Mouse (Mus musculus): ENCODE measurements around the gene Faf1.

Faf1 gene

DNA sequence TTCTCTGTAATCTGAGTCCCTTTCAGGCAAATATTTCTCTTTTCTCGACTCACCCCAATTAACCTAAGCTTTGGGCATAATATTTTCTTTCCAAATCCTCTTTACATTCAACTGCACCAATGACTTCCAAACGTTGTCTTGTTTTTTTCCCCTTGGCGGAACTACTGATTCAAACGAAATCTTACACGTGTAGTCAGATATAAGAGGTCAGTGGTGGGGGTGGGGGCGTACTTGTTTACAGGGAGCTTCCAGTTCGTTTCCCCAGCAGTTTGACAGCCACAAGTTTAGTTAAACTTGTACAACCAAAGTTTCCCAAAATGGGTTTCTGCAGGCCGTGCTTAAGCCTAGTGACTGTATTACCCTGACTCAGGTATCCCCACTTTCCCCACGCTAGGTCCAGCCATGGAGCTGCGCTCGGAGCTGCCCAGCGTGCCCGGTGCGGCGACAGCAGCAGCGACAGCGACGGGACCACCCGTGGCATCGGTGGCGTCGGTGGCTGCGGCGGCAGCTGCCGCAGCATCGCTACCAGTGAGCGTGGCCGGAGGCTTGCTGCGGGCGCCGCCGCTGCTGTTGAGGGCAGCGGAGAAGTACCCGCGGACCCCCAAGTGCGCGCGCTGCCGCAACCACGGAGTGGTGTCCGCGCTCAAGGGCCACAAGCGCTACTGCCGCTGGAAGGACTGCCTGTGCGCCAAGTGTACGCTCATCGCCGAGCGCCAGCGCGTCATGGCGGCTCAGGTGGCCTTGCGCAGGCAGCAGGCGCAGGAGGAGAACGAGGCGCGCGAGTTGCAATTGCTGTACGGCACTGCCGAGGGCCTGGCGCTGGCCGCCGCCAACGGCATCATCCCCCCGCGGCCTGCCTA is 303.3 kb downstream of the Faf1 start:
- no peak for DNase-seq (ENCODE audit: low spot score in 2 of 2)

GRCm38 (mm10) chr4:109980321-109981082 is 304.1 kb downstream of the Faf1 start:
- no peak for DNase-seq (ENCODE audit: low spot score in 2 of 2)

DNA sequence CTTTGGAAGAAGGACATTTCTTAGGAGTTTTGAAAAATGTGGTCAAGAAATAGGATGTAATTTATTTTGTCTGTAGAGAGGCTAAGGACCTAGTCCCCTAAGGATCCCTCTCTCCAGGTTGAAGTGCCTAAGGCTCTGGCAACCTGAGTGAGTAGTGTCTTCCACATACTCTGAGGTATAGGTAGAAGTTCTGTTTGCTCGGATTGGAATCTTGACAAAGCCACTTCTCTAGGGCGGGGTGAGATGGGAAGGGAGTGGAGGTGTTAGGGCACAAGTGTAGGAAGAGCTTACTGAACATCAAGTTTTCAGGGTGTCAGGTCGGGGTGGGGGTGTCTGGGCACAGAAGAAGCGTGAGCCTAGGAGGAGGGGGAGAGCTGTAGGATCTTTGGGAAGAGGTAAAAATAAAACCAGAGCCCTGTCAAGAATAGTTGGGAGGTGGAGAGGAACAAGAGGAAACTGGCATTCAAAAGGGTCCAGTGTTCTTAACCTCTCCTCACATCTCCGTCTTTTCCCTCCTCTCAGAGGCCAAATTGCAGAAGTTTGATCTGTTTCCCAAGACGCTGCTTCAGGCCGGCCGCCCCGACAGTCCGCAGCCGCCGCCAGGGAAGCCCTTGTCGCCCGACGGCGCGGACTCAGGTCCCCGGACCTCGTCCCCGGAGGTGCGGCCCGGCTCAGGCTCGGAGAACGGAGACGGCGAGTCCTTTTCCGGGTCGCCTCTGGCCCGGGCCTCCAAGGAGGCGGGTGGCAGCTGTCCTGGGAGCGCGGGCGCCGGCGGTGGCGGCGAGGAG is 304.9 kb downstream of the Faf1 start:
- no peak for DNase-seq (ENCODE audit: low spot score in 2 of 2)

DNA sequence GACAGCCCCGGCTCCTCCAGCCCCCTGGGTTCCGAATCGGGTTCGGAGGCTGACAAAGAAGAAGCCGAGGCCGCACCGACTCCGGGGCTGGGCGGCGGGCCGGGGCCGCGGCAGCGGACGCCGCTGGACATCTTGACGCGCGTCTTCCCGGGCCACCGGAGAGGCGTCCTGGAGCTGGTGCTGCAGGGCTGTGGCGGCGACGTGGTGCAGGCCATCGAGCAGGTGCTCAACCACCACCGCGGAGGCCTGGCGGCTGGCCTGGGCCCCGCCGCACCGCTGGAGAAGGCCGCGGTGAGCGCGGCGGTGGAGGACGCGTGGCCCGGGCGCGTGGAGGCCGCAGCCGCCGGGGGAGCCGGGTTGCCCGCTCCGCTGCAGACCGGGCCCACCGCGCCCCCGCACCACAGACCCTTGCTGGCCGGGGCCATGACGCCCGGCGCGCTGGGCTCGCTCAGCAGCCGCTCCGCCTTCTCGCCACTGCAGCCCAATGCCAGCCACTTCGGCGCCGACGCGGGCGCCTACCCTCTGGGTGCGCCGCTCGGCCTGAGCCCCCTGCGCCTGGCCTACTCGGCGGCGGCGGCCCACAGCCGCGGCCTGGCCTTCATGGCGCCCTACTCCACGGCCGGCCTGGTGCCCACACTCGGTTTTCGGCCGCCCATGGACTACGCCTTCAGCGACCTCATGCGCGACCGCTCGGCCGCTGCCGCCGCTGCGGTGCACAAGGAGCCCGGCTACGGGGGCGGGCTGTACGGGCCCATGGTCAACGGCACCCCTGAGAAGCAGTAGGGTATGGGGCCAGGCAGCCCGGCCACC is 305.7 kb downstream of the Faf1 start:
- DNase-seq (ENCODE audit: low spot score in 2 of 2) = no peak

DNA sequence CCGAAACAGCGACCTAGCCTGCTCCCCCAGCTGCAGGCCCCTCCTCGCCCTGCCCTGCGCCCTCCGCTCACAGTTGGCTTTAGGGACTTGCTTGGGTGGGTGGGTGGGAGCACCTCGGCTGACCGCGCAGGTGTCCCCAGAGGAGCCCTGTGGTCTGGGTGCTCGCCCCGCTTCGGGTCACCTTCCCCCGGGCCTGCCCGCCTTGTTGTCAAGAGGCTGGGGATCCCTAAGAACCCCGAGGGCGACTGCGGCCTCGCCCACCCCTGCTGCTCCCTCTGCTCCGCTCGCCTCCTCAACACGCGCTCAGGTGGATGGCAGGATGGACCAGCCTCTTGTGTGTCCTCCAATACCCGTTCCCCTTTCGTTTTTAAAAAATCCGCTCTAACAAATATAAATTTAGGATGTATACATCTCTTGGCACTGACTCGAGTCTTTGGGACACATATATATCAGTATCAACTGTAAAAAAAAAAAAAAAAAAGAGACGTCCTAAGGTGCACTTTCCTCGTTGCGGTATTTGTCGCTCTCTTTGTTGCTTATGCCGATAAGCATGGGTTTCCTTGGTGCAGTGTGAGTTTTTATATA is 306.4 kb downstream of the Faf1 start:
- DNase-seq (ENCODE audit: low spot score in 2 of 2) = no peak

DNA sequence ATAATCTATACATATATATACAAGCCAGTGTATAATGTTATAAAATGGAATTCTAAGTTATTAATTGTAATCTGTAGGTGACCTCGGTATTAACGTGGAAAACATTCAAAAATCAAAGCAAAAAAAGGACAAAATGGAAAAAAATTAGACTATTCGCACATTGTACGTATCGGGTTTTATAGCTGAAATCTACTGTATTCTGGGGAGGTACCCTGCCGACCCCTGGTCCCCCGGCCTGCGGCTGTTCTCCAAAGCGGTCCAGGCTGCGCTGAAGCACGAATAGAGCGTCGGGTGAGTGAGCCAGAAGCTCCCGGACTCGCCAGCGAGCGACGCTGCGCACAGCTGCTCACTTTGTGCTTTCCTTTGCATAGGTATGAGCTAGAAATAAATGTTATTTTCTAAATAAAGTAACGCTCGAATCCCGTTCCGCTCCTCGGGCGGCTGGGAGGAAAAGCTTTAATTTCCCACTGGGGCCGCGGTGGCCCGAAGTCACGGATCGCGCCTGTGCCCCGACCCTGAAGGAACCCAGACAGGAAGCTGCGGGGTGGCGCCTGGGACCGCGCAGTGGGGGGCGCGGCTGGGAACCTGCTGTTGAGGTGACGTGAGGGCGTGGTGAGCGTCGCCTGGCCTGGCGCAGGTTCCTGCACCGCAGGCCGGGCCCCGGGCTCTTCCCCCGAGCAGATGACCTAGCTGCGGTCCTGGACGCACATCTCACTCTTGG is 307.1 kb downstream of the Faf1 start:
- DNase-seq (ENCODE audit: low spot score in 2 of 2) = no peak

DNA sequence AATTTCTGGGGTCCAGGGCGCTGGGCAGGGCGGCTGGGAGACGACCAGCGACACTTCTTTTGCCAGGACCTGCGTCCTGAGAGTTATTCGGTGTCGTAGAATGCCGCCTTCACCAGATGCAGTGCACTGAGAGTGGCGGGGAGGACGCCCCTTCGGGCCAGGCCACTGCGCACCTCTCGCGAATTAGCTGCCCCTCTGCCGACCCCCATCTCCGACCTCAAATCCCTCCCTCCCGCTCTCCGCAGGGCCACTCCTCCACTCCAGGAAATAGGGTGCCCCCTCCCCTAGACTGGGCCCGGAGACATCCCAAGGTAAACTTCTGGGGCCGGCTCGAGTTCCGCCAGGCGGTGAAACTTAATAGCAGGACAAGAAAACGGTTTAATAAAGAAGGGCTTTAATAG is 307.6 kb downstream of the Faf1 start:
- no peak for DNase-seq (ENCODE audit: low spot score in 2 of 2)

GRCm38 (mm10) chr4:109984496-109985423 is 308.4 kb downstream of the Faf1 start:
- DNase-seq (ENCODE audit: low spot score in 2 of 2) = no peak

- no peak for DNase-seq (ENCODE audit: low spot score in 2 of 2)
Measured at GRCm38 (mm10) chr4:109985424-109986172, 309.2 kb downstream of the Faf1 start.

DNA sequence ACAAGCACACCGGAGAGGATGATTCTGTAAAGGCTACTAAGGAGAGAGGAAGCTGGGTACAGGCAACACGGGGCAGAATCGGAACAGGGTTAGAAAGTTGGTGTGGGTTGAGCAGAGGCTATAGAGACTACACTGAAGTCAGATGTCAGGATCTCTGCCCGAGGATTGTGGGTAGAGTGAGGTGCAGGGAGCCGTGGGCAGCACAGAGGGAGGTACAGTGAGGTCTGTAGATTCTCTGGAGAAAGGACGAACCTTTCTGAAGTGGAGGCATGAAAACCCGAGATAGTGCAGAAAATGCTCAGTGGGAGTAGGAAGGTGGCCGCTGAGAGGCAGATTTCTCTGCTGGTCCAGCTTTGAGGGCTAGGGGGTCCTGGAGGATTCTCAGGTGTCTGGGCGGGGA is 309.9 kb downstream of the Faf1 start:
- no peak for DNase-seq (ENCODE audit: low spot score in 2 of 2)

DNA sequence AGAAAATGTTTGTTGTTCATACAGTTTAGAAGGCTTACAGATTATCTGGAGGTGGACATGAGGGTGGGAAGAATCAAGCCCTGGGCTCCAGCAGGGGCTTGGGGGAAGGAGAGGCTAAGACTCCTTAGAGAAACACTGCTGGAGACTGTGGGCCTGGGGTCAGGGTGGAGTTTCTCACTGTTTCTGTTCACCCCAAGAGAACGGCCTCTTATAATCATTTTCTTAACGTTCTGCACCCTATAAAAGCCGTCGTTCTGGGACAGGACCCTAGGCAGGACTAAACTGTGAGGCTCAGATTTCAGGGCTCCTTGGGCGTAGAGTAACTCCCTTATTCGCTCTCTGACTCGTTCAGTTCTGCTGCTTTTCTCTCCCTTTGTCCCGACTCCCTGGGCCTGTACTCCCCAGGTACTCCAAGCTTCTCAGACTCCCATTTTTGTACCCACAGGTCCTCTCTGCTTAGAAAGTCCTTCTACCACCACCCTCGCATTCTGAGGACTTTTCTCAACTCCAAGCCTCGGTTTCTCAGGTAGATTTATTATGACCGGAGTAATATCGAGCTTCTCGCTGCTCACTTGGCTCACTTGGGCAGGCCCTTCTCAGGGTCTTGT is 310.5 kb downstream of the Faf1 start:
- no peak for DNase-seq (ENCODE audit: low spot score in 2 of 2)

GRCm38 (mm10) chr4:109987560-109988362 is 311.4 kb downstream of the Faf1 start:
- no peak for DNase-seq (ENCODE audit: low spot score in 2 of 2)

DNA sequence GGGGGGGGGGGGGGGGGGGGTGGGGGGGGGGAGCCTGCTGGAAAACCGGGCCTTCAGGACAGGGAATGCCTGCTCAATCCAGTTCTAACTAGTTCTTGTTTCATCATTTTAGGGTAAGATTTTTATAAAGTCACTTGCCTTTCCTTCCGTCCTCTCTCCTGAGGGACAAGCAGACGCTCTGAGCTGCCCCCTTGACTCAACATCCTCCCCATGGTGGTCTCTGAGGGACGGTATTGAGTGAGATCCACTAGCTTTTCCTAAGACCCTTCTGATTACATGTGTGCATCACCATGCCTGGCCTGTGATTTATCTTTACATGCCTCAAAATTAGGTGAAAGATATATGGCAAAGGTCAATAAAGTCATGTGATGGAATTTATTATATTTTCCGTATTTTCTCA is 312.0 kb downstream of the Faf1 start:
- DNase-seq (ENCODE audit: low spot score in 2 of 2) = no peak

GRCm38 (mm10) chr4:109989213-109989612 is 312.8 kb downstream of the Faf1 start:
- DNase-seq (ENCODE audit: low spot score in 2 of 2) = no peak

DNA sequence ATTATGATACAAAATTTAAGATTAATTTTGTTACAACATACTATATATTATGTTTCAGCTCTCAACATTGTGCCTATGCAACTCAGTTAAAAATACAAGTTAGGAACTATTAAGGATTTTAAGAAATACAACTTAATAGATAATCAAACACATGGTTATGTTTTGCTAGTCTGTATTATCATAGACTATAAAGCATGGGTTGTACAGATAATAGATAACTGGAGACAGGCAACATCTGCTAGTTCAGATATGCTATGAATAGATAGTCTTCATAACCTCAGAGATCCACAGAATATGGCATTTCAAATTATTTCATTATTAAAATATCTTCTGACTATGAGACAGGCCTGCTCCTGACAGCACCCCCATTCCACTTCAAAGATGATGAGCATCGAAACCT is 329.7 kb downstream of the Faf1 start:
- no peak for DNase-seq (ENCODE audit: low spot score in 2 of 2)

Measured in frontal cortex, postnatal 25 days (tissue).